Mouse (Mus musculus): ENCODE data around the gene Rhbdl2. TPM values are rescaled to one million over a fixed set of nuclear protein-coding genes. Genes with fewer than 3 reads are reported as not detected.

Gene Rhbdl2
- polyA plus RNA-seq (2012) = not detected in 2 replicates

DNA sequence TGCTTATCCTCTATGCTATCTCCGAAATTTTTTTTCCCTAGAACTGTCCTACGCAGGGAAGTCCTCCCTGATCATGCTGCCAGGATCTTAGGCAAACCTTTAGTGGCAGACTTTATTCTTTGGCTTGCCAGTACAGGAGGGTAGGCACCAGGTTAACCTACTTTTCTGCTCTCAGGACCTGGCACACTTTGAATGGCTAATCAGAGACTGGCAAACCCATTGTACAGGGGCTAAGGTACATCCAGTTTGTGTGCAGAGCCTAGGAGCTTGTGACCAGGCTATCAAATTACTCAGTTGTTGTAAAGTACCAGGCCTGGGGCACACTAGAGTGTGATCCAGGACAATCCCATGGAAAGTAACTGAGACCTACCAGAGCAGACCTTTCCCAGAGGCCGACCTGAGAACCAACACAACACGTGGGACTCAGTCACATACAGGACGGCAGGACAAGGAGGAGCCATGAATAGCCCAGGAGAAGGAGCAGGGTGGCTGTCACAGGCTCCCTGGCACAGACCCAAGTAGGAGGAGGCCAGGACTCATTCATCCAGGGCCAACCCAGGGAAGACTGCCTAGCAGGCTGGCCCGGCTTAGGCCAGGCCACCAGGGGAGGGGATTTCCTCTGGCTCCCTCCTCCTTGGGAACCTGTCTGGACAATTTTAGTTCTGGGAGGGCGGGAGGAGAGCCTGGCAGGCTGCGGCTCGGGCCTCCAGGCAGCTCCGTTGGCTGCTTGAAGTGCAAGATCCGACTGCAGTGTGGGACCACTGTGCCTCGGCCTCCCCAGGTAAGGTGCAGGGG lies at the start of gene Rhbdl2:
Gene Rhbdl2 (plus strand): TSS at position 684 of the 795 bp plus-strand sequence.

DNA sequence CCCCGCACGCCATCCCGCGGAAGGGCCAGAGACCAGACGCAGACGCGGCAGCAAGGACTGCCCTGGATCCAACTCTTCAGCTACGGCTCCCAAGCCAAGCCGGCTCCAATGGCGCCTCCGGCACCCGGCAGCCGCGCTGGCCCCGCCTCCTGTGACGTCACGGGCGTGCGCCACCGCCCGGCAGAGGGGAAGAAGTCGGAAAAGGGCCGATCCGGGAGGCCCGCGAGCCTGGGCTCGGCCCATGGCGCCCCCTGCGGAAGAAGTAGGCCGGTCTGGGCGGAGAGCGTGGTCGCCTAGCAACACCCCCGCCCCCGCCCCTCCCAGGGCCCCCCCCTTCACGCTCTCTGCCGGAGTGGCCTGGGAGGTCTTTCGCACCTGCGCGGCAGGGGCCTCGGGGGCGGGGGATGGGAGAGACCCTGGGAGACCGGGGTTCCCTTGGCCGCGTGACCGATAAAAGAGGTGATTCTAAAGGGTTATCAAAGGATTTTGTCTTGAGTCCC lies 37.5 kb upstream of the Rhbdl2 start, which contains the start of gene Akirin1:
Gene Akirin1 (minus strand): TSS at position 194 of the 500 bp plus-strand sequence.

GRCm38 (mm10) chr4:123859379-123859778 lies 71.7 kb downstream of the Rhbdl2 start, which contains the start of gene 4933427I04Rik:
Gene 4933427I04Rik (plus strand): TSS chr4:123859679.

Other genes with a start within 250 kb of the Rhbdl2 start
- 39.5 and 56.9 TPM in 2 replicates for gene Macf1, start 103.5 kb upstream of the Rhbdl2 start, polyA plus RNA-seq (2012)
- 54.3 and 55.5 TPM in 2 replicates for gene Ndufs5, start 69.7 kb upstream of the Rhbdl2 start, polyA plus RNA-seq (2012)
- 159 and 162 TPM in 2 replicates for gene Akirin1, start 37.5 kb upstream of the Rhbdl2 start, polyA plus RNA-seq (2012)
- not detected in 2 replicates for gene 4933427I04Rik, start 71.8 kb downstream of the Rhbdl2 start, polyA plus RNA-seq (2012)
- 28.5 and 35.2 TPM in 2 replicates for gene Mycbp, start 117.0 kb downstream of the Rhbdl2 start, polyA plus RNA-seq (2012)
- 12.1 and 13.8 TPM in 2 replicates for gene Rragc, start 129.6 kb downstream of the Rhbdl2 start, polyA plus RNA-seq (2012)
- 0.39 and 0.45 TPM in 2 replicates for gene 4930535I16Rik, start 130.1 kb downstream of the Rhbdl2 start, polyA plus RNA-seq (2012)

Measured in megakaryocyte-erythroid progenitor cell, adult 5 weeks (primary cell).